Mouse (Mus musculus) cerebellum, adult (tissue): Measurements from ENCODE around the gene L3hypdh.

ENCODE experiments used
- ATAC-seq: cut with Nextera tagmentation; 2 replicates; pipeline ENCODE4 v1.9.2; 2017; ENCODE audit warnings: mild to moderate bottlenecking, moderate library complexity, mixed read lengths; ENCODE audit not compliant: insufficient number of reproducible peaks, low FRiP score, low TSS enrichment

L3hypdh gene

GRCm38 (mm10) chr12:72085329-72086165, at the start of gene L3hypdh, which contains the start of gene Jkamp:
TSS of gene L3hypdh (minus strand) at chr12:72085439.
TSS of gene Jkamp (plus strand) at chr12:72085589.
- peak; percentile 93 for ATAC-seq

DNA sequence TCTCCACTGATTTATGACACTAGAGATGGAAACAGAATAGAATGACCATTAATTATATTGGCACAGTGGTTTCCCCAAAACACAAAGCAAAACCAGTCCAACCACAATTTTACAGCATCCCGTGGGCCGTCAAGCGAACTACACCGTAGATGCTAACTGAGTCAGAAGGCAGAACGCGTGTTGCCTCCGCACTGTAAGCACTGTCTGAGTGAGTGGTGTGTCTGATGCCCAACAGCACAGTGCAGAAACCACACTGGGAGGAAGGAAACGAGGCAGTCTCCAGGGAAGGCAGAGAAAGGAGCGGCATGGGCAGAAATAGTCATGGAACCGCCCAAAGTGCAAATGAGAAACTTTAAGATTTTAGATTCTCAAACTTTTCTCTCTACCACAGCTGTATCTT, 44.0 kb upstream of the L3hypdh start:
- no peak for ATAC-seq

GRCm38 (mm10) chr12:72115686-72116345, 30.6 kb upstream of the L3hypdh start:
- no peak for ATAC-seq

DNA sequence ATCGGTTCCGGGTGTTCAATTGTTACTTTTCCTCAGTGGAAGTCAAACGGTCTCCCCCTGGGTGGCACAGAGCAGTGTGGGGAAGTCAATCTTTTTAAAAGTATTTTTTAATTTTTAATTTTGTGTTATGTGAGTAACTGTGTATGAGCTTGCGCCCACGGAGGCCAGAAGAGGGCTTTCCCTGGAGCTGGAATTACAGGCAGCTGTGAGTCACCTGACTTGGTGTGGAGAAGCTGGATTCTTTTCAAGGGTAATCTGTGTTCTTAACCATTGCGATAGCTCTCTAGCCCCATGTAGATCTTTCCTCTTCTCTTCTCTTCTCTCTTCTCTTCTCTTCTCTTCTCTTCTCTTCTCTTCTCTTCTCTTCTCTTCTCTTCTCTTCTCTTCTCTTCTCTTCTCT, 29.9 kb upstream of the L3hypdh start:
- no peak for ATAC-seq

DNA sequence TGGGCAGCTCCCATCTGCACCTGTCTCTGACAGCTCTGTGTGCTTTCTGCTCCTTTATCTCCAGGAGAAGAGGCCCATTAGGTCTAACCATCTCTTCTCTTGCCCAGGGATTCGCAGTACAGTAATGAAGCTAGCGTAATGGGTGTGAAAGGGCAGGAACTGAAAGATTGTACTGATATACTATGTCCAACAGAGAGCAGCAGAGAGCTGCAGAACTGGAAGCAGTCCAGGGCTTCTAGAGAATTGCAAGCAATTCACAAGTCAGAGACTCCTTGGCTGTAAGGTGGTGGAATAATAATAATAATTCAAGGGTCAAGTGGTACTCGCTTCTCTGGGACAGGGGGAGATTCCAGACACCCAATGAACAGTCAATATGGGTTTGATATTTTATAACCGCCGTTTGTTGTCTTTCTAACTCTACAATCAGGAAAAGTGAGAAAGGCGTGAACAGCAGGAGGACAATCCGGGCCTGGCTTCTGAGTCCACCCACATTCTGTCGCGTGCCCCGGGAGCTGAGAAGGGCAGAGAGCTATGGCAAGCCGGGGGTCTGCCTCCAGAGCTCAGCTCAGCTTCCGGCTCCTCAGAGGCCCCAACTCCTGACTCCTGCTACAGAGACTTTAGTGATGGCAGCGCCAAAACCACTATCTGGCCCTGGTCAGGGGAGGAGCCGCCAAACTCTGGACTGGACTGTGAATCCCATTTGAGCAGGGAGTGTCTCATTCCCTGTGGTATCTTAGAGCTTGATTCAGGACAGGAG, 19.5 kb upstream of the L3hypdh start:
- peak; percentile 61; the same call in 1 of the 2 replicates for ATAC-seq

GRCm38 (mm10) chr12:72104027-72104426, 18.8 kb upstream of the L3hypdh start:
- no peak for ATAC-seq

DNA sequence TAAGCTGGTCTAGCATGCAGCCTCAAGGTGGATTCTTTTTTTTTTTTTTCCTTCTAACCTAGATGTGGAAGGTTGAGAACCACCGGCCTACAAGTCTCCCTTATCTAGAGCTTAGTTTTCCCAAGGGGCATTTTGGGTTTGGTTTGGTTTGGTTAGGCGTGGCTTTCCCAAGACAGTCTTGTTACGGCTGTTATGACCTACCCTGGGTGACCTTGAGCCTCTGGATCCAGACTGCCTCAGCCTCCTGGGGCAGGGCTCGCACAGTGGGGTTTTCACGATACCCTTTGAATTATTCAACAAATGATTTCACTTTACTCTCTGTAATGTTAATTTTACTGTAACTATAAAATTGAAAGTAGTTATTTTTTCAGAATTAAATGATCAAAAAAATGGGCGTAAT, 17.5 kb upstream of the L3hypdh start:
- no peak for ATAC-seq

DNA sequence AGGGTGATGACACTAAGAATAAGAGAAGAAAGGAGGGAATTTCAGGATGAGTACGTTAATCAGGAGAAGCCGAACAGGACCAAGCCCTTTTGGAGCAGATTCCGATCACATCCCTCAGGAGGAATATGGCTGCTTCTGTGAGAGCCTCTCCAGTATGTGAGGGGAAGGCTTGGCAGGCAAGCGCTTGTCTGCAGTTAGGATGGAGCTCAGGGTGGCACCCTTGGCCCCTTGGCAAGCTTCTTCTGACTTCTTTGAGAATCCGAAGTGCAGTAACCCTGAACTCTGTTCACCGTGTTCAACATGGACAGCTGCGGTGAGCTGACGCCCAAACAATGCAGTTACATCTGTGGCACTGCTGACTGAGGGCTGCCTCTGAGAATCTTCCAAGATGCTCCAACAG, 11.7 kb upstream of the L3hypdh start:
- ATAC-seq: no peak

DNA sequence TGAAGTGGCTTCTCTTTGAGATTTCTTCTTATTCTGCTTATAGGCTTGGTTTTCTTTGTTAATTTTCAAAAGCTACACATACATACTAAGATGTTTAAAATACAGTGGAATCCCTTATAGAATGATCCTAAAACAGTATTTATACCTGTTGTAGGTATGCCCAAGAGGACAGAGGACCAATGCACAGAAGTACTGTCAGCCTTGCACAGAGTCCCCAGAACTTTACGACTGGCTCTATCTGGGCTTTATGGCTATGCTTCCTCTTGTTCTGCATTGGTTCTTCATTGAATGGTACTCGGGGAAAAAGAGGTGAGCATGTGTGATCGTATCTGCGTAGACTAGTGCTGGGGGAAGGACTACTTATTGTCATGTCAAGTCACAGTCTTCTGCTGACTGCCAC, 4.6 kb upstream of the L3hypdh start:
- no peak for ATAC-seq

GRCm38 (mm10) chr12:72086166-72086825, 1.1 kb upstream of the L3hypdh start:
- ATAC-seq: peak; percentile 47

GRCm38 (mm10) chr12:72085024-72085328, 263 bp downstream of the L3hypdh start:
- peak; percentile 34 for ATAC-seq

- ATAC-seq: peak; percentile 21; the same call in 1 of the 2 replicates
Measured at GRCm38 (mm10) chr12:72084261-72085023, 797 bp downstream of the L3hypdh start.

DNA sequence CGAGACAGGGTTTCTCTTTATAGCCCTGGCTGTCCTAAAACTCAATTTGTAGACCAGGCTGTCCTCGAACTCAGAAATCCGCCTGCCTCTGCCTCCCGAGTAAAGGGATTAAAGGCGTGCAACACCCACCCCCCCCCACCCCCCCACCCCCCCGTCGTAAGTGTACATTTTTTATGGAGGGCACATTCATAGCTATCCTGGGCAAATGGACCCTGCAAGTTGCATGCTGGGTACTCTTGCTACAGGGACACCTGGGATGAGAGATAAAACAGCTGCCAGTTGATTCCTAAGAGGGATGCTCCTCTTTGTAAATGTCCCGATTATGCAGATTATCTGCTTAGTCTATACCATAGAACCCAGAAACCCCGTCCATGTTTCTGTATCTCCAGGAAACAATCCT, 2.0 kb downstream of the L3hypdh start:
- no peak for ATAC-seq

DNA sequence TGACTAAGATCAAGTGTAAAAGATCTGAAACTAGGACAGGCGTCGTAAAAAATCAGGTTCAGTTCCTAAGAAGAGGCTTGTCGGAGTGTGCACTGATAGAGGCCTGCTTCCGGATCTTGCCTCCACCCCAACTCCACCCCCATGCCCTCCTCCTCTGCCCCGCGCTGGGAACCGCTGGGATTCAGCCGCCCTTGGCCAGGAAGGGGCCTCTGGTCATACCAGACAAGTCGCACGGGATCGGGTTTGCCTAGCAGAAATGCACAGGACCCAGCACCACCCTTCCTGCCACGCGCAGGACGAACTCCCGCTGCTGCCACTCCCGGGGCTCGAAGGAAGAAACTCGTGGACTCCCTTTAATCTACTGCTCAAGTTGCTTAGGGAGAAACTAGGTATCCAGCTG, 2.9 kb downstream of the L3hypdh start:
- ATAC-seq: no peak

- ATAC-seq: no peak
Measured at GRCm38 (mm10) chr12:72081961-72082360, 3.3 kb downstream of the L3hypdh start.

- ATAC-seq: no peak
Measured at GRCm38 (mm10) chr12:72078248-72078647, 7.0 kb downstream of the L3hypdh start.

- peak; percentile 88 for ATAC-seq
Measured at GRCm38 (mm10) chr12:72070327-72071269, 14.6 kb downstream of the L3hypdh start, which contains the start of gene Gpr135. TSS of gene Gpr135 (minus strand) at chr12:72071125.

- ATAC-seq: no peak; the same call in none of the 2 replicates
Measured at GRCm38 (mm10) chr12:72069626-72070326, 15.5 kb downstream of the L3hypdh start.
